Mouse (Mus musculus): ENCODE results near the gene Lrig3. TPM values are rescaled to one million over a fixed set of nuclear protein-coding genes. Genes with fewer than 3 reads are reported as not detected.

The Lrig3 gene
- 20.2 and 21.1 TPM in 2 replicates for polyA plus RNA-seq (2016; fragmentation: Nextera tagmentation; extraction: Ambion mirVana)

GRCm38 (mm10) chr10:125965968-125966480 is at the start of gene Lrig3:
Gene Lrig3 (plus strand): TSS chr10:125966168.
- peak within 1 kb of the TSS; percentile 84 for H3K4me3 ChIP-seq
- peaks cover 15% of the 10 kb centered on the region for H3K4me1 ChIP-seq
- peak within 1 kb of the TSS; percentile 92 for H3K9ac ChIP-seq
- WGBS, result under 1% methylated on average over 62 of the region's 62 CpGs
- H3K36me3 ChIP-seq, result no peaks in the 10 kb centered on the region
- no peaks in the 10 kb centered on the region for H3K9me3 ChIP-seq
- peak within 1 kb of the TSS; percentile 91 for H3K4me2 ChIP-seq (replicated peaks)
- H3K27me3 ChIP-seq (replicated peaks), result no peaks in the 10 kb centered on the region
- ATAC-seq (ENCODE audit: low FRiP score, low read depth), result peak; percentile 79
- H3K27ac ChIP-seq, result peak within 1 kb of the TSS; percentile 66

DNA sequence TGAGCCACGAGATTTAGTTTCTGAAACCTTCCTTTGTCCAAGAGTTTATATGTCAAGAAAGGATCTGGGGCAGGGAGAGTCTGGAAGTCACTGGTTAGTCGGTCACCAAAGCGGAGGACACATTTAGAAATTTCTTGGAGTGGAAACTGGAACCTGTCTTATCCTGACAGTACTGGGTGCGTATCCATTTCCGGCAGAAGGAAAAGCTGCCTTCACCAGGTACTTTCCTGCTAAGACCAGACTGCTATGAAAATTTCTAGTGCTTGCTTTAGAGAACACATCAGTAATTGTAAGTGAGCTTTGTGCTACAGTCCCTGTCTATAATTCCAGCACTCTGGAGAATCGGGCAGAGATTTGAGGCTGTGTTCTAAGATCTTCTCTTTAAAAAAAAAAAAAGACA is 49.2 kb upstream of the Lrig3 start:
- Histone ChIP-seq H3K36me3 (no peaks in the 10 kb centered on the region), H3K4me2 (replicated peaks) (no peak overlapping the region), H3K4me3 (no peak overlapping the region), H3K27me3 (replicated peaks) (no peaks in the 10 kb centered on the region), H3K27ac (no peak overlapping the region), H3K9me3 (no peaks in the 10 kb centered on the region), H3K9ac (no peak overlapping the region), H3K4me1 (peaks cover 15% of the 10 kb centered on the region)
- WGBS, result 52% methylated on average over 6 of the region's 6 CpGs
- no peak for ATAC-seq (ENCODE audit: low FRiP score, low read depth)

GRCm38 (mm10) chr10:125917436-125917871 is 48.5 kb upstream of the Lrig3 start:
- no peak overlapping the region for H3K9ac ChIP-seq
- H3K4me2 ChIP-seq (replicated peaks), result peak overlapping the region; percentile 47
- no peaks in the 10 kb centered on the region for H3K9me3 ChIP-seq
- no peak for ATAC-seq (ENCODE audit: low FRiP score, low read depth)
- no peak overlapping the region for H3K4me3 ChIP-seq
- H3K4me1 ChIP-seq, result peaks cover 12% of the 10 kb centered on the region
- no peak overlapping the region for H3K27ac ChIP-seq
- no peaks in the 10 kb centered on the region for H3K27me3 ChIP-seq (replicated peaks)
- no peaks in the 10 kb centered on the region for H3K36me3 ChIP-seq
- 7% methylated on average over 9 of the region's 9 CpGs for WGBS

DNA sequence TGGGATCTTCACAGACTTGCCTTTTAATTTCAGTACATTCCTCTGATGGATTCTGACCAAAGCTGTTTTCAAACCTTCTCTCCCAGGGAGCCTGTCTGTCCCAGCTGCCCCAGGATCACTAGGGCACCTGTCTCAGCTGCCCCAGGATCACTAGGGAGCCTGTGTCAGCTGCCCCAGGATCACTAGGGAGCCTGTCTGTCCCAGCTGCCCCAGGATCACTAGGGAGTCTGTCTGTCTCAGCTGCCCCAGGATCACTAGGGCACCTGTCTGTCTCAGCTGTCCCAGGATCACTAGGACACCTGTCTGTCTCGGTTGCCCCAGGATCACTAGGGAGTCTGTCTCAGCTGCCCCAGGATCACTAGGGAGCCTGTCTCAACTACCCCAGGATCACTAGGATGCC is 47.0 kb upstream of the Lrig3 start:
- Histone ChIP-seq H3K4me3 (no peak overlapping the region), H3K36me3 (no peaks in the 10 kb centered on the region), H3K4me1 (peaks cover 8% of the 10 kb centered on the region), H3K9me3 (0 out of 2 replicates have a peak, but pooled peaks cover under 1% of the 10 kb centered on the region), H3K27ac (no peak overlapping the region), H3K9ac (no peak overlapping the region), H3K4me2 (replicated peaks) (no peak overlapping the region), H3K27me3 (replicated peaks) (no peaks in the 10 kb centered on the region)
- 59% methylated on average over 1 of the region's 1 CpGs for WGBS
- ATAC-seq (ENCODE audit: low FRiP score, low read depth), result no peak

- WGBS, result 4% methylated on average over 6 of the region's 6 CpGs
- Histone ChIP-seq H3K4me3 (no peak overlapping the region), H3K27me3 (replicated peaks) (no peaks in the 10 kb centered on the region), H3K4me1 (peaks cover 8% of the 10 kb centered on the region), H3K9me3 (peaks cover 6% of the 10 kb centered on the region; the same call in 1 of the 2 replicates), H3K4me2 (replicated peaks) (no peak overlapping the region), H3K36me3 (no peaks in the 10 kb centered on the region), H3K9ac (no peak overlapping the region), H3K27ac (no peak overlapping the region)
- peak; percentile 65 for ATAC-seq (ENCODE audit: low FRiP score, low read depth)
Observed at GRCm38 (mm10) chr10:125921654-125922446, 44.1 kb upstream of the Lrig3 start.

GRCm38 (mm10) chr10:125929961-125930360 is 36.0 kb upstream of the Lrig3 start:
- 86% methylated on average over 3 of the region's 3 CpGs for WGBS
- no peak for ATAC-seq (ENCODE audit: low FRiP score, low read depth)
- H3K27me3 ChIP-seq (replicated peaks), result no peaks in the 10 kb centered on the region
- H3K4me1 ChIP-seq, result no peaks in the 10 kb centered on the region
- no peaks in the 10 kb centered on the region for H3K36me3 ChIP-seq
- H3K27ac ChIP-seq, result no peak overlapping the region
- H3K9me3 ChIP-seq, result no peaks in the 10 kb centered on the region
- no peak overlapping the region for H3K4me2 ChIP-seq (replicated peaks)
- H3K4me3 ChIP-seq, result no peak overlapping the region
- no peak overlapping the region for H3K9ac ChIP-seq

- 80% methylated on average over 6 of the region's 6 CpGs for WGBS
- H3K9ac ChIP-seq, result no peak overlapping the region
Observed at GRCm38 (mm10) chr10:125933388-125933787, 32.6 kb upstream of the Lrig3 start.

GRCm38 (mm10) chr10:125934095-125934494 is 31.9 kb upstream of the Lrig3 start:
- ATAC-seq (ENCODE audit: low FRiP score, low read depth), result no peak
- Histone ChIP-seq H3K4me1 (no peaks in the 10 kb centered on the region), H3K36me3 (no peaks in the 10 kb centered on the region), H3K27me3 (replicated peaks) (no peaks in the 10 kb centered on the region), H3K27ac (no peak overlapping the region), H3K9ac (no peak overlapping the region), H3K4me2 (replicated peaks) (no peak overlapping the region), H3K9me3 (no peaks in the 10 kb centered on the region), H3K4me3 (no peak overlapping the region)
- WGBS, result 75% methylated on average over 3 of the region's 3 CpGs

More at GRCm38 (mm10) chr10:125933388-125933787, 32.6 kb upstream of the Lrig3 start:
- no peaks in the 10 kb centered on the region for H3K36me3 ChIP-seq
- no peaks in the 10 kb centered on the region for H3K27me3 ChIP-seq (replicated peaks)
- no peaks in the 10 kb centered on the region for H3K9me3 ChIP-seq
- no peak for ATAC-seq (ENCODE audit: low FRiP score, low read depth)
- no peaks in the 10 kb centered on the region for H3K4me1 ChIP-seq
- no peak overlapping the region for H3K4me3 ChIP-seq
- no peak overlapping the region for H3K4me2 ChIP-seq (replicated peaks)
- H3K27ac ChIP-seq, result no peak overlapping the region

DNA sequence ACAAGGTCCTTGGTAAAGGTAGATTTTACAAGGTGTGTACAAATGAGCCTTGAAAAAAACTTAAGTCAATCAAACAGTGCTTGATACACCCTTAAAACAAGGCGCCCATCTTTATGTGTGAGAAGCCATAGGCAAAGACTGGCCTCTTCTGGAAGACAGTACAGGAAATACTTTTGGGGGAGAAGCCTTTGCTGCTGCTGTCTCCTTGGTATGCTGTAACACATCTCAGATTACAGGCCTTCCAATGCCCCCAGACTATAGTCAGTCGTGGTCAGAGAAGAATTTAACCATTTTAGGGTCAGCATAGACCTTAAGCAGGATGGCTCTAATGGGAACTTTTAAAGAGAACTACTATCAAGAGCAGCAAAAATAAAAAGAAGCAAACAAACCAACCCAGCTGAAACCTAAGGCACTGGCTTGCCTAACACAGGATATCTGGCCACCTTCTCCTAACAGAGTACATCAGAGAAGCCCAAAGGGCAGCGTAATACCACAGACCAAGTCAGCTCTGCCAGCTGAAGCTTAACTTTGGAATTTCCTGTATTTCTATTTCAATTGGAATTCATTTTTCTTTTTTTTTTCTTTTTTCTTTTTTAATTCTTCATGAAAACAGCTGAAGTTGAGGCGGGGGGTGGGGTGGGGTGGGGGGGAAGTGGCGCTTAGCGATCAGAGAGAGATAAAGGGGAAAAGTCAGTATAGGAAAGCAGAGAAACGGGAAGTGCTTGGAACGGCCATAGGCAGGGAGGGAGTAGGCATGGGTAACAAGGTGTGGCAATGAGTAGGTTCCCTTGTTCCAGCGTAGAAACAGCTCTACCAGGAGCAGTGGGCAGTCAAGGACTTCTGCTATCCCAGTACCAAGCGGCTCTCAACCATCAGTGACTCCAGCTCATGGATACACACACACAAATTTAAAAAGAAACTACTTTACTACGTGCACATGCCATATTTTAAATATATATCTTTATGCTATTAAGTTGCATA is 28.2 kb upstream of the Lrig3 start:
- no peaks in the 10 kb centered on the region for H3K27me3 ChIP-seq (replicated peaks)
- 71% methylated on average over 11 of the region's 11 CpGs for WGBS
- no peak overlapping the region for H3K9ac ChIP-seq
- no peak overlapping the region for H3K4me3 ChIP-seq
- no peak overlapping the region for H3K27ac ChIP-seq
- ATAC-seq (ENCODE audit: low FRiP score, low read depth), result no peak
- no peaks in the 10 kb centered on the region for H3K4me1 ChIP-seq
- H3K4me2 ChIP-seq (replicated peaks), result no peak overlapping the region
- no peaks in the 10 kb centered on the region for H3K36me3 ChIP-seq
- no peaks in the 10 kb centered on the region for H3K9me3 ChIP-seq

- WGBS, result 66% methylated on average over 12 of the region's 12 CpGs
- H3K4me1 ChIP-seq, result no peaks in the 10 kb centered on the region
- H3K36me3 ChIP-seq, result no peaks in the 10 kb centered on the region
- no peak overlapping the region for H3K9ac ChIP-seq
- no peaks in the 10 kb centered on the region for H3K27me3 ChIP-seq (replicated peaks)
- no peaks in the 10 kb centered on the region for H3K9me3 ChIP-seq
- H3K4me3 ChIP-seq, result no peak overlapping the region
- no peak overlapping the region for H3K4me2 ChIP-seq (replicated peaks)
- no peak overlapping the region for H3K27ac ChIP-seq
- ATAC-seq (ENCODE audit: low FRiP score, low read depth), result no peak
Observed at GRCm38 (mm10) chr10:125938528-125939402, 27.2 kb upstream of the Lrig3 start.

DNA sequence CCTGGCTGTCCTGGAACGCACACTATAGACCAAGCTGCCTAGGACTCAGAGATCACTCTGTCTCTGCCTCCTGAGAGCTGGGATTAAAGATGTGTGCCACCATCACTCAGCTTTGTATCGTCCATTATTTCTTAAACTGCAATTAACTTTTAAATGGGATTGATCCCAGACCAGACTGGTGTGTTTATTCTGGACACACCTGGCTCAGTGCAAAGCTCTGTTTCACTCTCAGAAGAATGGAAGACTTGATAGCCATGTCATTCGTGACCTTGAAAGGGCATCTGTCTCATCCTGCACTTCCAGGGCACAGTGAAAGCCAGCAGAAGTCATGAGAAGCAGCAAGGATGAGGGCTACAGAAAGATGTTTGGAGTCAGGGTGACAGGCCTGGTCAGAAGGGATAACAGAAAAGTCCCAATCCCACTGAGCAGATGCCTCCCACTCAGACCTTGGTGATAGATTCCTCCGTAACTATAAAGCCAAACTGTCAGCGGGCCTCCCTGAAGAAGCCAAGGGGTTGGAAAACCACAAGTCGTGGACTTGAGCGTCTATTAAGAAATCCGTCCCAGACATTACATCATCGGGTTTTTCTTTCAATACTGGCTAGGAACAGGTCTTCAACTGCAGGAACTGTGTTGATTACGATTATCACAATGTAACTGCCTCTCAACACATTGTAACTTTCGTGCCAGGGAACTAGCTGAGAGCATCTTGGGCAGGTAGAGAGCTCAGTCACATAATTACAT is 25.5 kb upstream of the Lrig3 start:
- no peaks in the 10 kb centered on the region for H3K4me1 ChIP-seq
- no peak overlapping the region for H3K27ac ChIP-seq
- no peaks in the 10 kb centered on the region for H3K27me3 ChIP-seq (replicated peaks)
- no peak overlapping the region for H3K4me3 ChIP-seq
- no peaks in the 10 kb centered on the region for H3K9me3 ChIP-seq
- ATAC-seq (ENCODE audit: low FRiP score, low read depth), result no peak
- no peaks in the 10 kb centered on the region for H3K36me3 ChIP-seq
- no peak overlapping the region for H3K9ac ChIP-seq
- WGBS, result 83% methylated on average over 11 of the region's 11 CpGs
- H3K4me2 ChIP-seq (replicated peaks), result no peak overlapping the region

All from neural tube, embryonic 12.5 days (tissue).